Mouse (Mus musculus): ENCODE measurements around the gene Ssc5d. TPM values are rescaled to one million over a fixed set of nuclear protein-coding genes. Genes with fewer than 3 reads are reported as not detected.
A peak's percentile ranks its signal among the peaks of the same experiment; 100 is the strongest.
"Not testable (repeated sequence)": the region's sequence is repeated elsewhere in the genome, so short reads cannot be mapped to it uniquely, and the experiment has no call there.

The Ssc5d gene
- polyA plus RNA-seq (2015; fragmentation: Nextera tagmentation; extraction: Ambion mirVana): 0.51 and 0.62 TPM in 2 replicates

- H3K9ac ChIP-seq: peak within 1 kb of the TSS; percentile 72
- ATAC-seq (ENCODE audit: insufficient number of reproducible peaks, insufficient read depth, low FRiP score, low TSS enrichment, low read depth): no peak
- 9% methylated on average over 6 of the region's 6 CpGs for WGBS
- peaks cover 7% of the 10 kb centered on the region for H3K36me3 ChIP-seq
- H3K9me3 ChIP-seq: no peaks in the 10 kb centered on the region
- no peak within 1 kb of the TSS for H3K4me3 ChIP-seq
- peak within 1 kb of the TSS; percentile 90 for H3K27ac ChIP-seq
- no peaks in the 10 kb centered on the region for H3K27me3 ChIP-seq
- peak within 1 kb of the TSS; percentile 80 for H3K4me2 ChIP-seq
- H3K4me1 ChIP-seq: peaks cover 56% of the 10 kb centered on the region
These were observed at the start of gene Ssc5d for GRCm38 (mm10) chr7:4925441-4926381. Gene Ssc5d (plus strand): TSS chr7:4925785.

GRCm38 (mm10) chr7:4876753-4877221 is 48.8 kb upstream of the Ssc5d start, which contains the start of gene Isoc2a:
Gene Isoc2a (plus strand): TSS chr7:4877153.
- Histone ChIP-seq H3K27ac (no peak within 1 kb of the TSS), H3K36me3 (no peaks in the 10 kb centered on the region), H3K4me1 (peaks cover 13% of the 10 kb centered on the region), H3K27me3 (no peaks in the 10 kb centered on the region), H3K4me2 (peak within 1 kb of the TSS; percentile 85), H3K9ac (peak within 1 kb of the TSS; percentile 75), H3K4me3 (peak within 1 kb of the TSS; percentile 59), H3K9me3 (no peaks in the 10 kb centered on the region)
- under 1% methylated on average over 22 of the region's 22 CpGs for WGBS
- peak; percentile 98 for ATAC-seq (ENCODE audit: insufficient number of reproducible peaks, insufficient read depth, low FRiP score, low TSS enrichment, low read depth)

GRCm38 (mm10) chr7:4877226-4877625 is 48.4 kb upstream of the Ssc5d start:
- peaks cover 13% of the 10 kb centered on the region for H3K4me1 ChIP-seq
- WGBS: 6% methylated on average over 11 of the region's 11 CpGs
- no peaks in the 10 kb centered on the region for H3K9me3 ChIP-seq
- 0 out of 2 replicates have a peak, but pooled peaks have one; percentile 15 for ATAC-seq (ENCODE audit: insufficient number of reproducible peaks, insufficient read depth, low FRiP score, low TSS enrichment, low read depth)
- peak overlapping the region; percentile 59 for H3K4me3 ChIP-seq
- H3K9ac ChIP-seq: peak overlapping the region; percentile 75
- H3K27ac ChIP-seq: no peak overlapping the region
- no peaks in the 10 kb centered on the region for H3K36me3 ChIP-seq
- no peaks in the 10 kb centered on the region for H3K27me3 ChIP-seq
- H3K4me2 ChIP-seq: peak overlapping the region; percentile 85

GRCm38 (mm10) chr7:4878186-4878585 is 47.4 kb upstream of the Ssc5d start:
- no peak overlapping the region for H3K27ac ChIP-seq
- no peaks in the 10 kb centered on the region for H3K9me3 ChIP-seq
- H3K36me3 ChIP-seq: no peaks in the 10 kb centered on the region
- no peak for ATAC-seq (ENCODE audit: insufficient number of reproducible peaks, insufficient read depth, low FRiP score, low TSS enrichment, low read depth)
- H3K27me3 ChIP-seq: no peaks in the 10 kb centered on the region
- peak overlapping the region; percentile 85 for H3K4me2 ChIP-seq
- no peak overlapping the region for H3K4me3 ChIP-seq
- peaks cover 13% of the 10 kb centered on the region for H3K4me1 ChIP-seq
- no peak overlapping the region for H3K9ac ChIP-seq

- not testable (repeated sequence) for H3K9ac ChIP-seq; H3K4me3 ChIP-seq; H3K9me3 ChIP-seq; H3K27me3 ChIP-seq; H3K4me2 ChIP-seq; H3K36me3 ChIP-seq; ATAC-seq (ENCODE audit: insufficient number of reproducible peaks, insufficient read depth, low FRiP score, low TSS enrichment, low read depth); H3K27ac ChIP-seq
- WGBS: 82% methylated on average over 1 of the region's 1 CpGs
- H3K4me1 ChIP-seq: peaks cover 13% of the 10 kb centered on the region
These were observed 46.5 kb upstream of the Ssc5d start for GRCm38 (mm10) chr7:4879036-4879435.

GRCm38 (mm10) chr7:4886680-4887079 is 38.9 kb upstream of the Ssc5d start:
- no peak for ATAC-seq (ENCODE audit: insufficient number of reproducible peaks, insufficient read depth, low FRiP score, low TSS enrichment, low read depth)
- H3K4me2 ChIP-seq: no peak overlapping the region
- no peaks in the 10 kb centered on the region for H3K4me1 ChIP-seq
- no peaks in the 10 kb centered on the region for H3K36me3 ChIP-seq
- no peak overlapping the region for H3K9ac ChIP-seq
- no peaks in the 10 kb centered on the region for H3K27me3 ChIP-seq
- H3K9me3 ChIP-seq: no peaks in the 10 kb centered on the region
- WGBS: 70% methylated on average over 4 of the region's 4 CpGs
- no peak overlapping the region for H3K27ac ChIP-seq
- H3K4me3 ChIP-seq: no peak overlapping the region

GRCm38 (mm10) chr7:4895186-4895585 is 30.4 kb upstream of the Ssc5d start:
- Histone ChIP-seq H3K4me1 (peaks cover 8% of the 10 kb centered on the region), H3K27ac (no peak overlapping the region), H3K9ac (no peak overlapping the region), H3K9me3 (no peaks in the 10 kb centered on the region), H3K4me3 (no peak overlapping the region), H3K4me2 (no peak overlapping the region), H3K27me3 (peaks cover 21% of the 10 kb centered on the region), H3K36me3 (no peaks in the 10 kb centered on the region)
- ATAC-seq (ENCODE audit: insufficient number of reproducible peaks, insufficient read depth, low FRiP score, low TSS enrichment, low read depth): no peak
- 68% methylated on average over 11 of the region's 11 CpGs for WGBS

GRCm38 (mm10) chr7:4898851-4899648 is 26.5 kb upstream of the Ssc5d start:
- Histone ChIP-seq H3K36me3 (no peaks in the 10 kb centered on the region), H3K9me3 (peaks cover 4% of the 10 kb centered on the region; the same call in 1 of the 2 replicates), H3K4me2 (peak overlapping the region; percentile 56), H3K4me1 (peaks cover 8% of the 10 kb centered on the region), H3K27ac (no peak overlapping the region), H3K9ac (peak overlapping the region; percentile 46), H3K27me3 (peaks cover 29% of the 10 kb centered on the region), H3K4me3 (peak overlapping the region; percentile 28; the same call in 1 of the 2 replicates)
- ATAC-seq (ENCODE audit: insufficient number of reproducible peaks, insufficient read depth, low FRiP score, low TSS enrichment, low read depth): peak; percentile 20; the same call in 1 of the 2 replicates
- 17% methylated on average over 17 of the region's 18 CpGs for WGBS

GRCm38 (mm10) chr7:4899649-4900522 is 25.7 kb upstream of the Ssc5d start:
- H3K9me3 ChIP-seq: peaks cover 4% of the 10 kb centered on the region; the same call in 1 of the 2 replicates
- H3K27ac ChIP-seq: no peak overlapping the region
- peaks cover 29% of the 10 kb centered on the region for H3K27me3 ChIP-seq
- WGBS: 5% methylated on average over 19 of the region's 19 CpGs
- peaks cover 8% of the 10 kb centered on the region for H3K4me1 ChIP-seq
- H3K9ac ChIP-seq: peak overlapping the region; percentile 46
- H3K4me2 ChIP-seq: peak overlapping the region; percentile 56
- H3K36me3 ChIP-seq: no peaks in the 10 kb centered on the region
- H3K4me3 ChIP-seq: peak overlapping the region; percentile 28
- ATAC-seq (ENCODE audit: insufficient number of reproducible peaks, insufficient read depth, low FRiP score, low TSS enrichment, low read depth): no peak

GRCm38 (mm10) chr7:4900523-4900851 is 25.1 kb upstream of the Ssc5d start:
- Histone ChIP-seq H3K4me2 (peak overlapping the region; percentile 56), H3K27me3 (peaks cover 29% of the 10 kb centered on the region), H3K9me3 (peaks cover 4% of the 10 kb centered on the region; the same call in 1 of the 2 replicates), H3K4me3 (peak overlapping the region; percentile 28; the same call in 1 of the 2 replicates), H3K9ac (no peak overlapping the region), H3K36me3 (no peaks in the 10 kb centered on the region), H3K27ac (no peak overlapping the region), H3K4me1 (peaks cover 8% of the 10 kb centered on the region)
- 21% methylated on average over 11 of the region's 11 CpGs for WGBS
- no peak for ATAC-seq (ENCODE audit: insufficient number of reproducible peaks, insufficient read depth, low FRiP score, low TSS enrichment, low read depth)

All from embryonic facial prominence, embryonic 13.5 days (tissue).